Mouse (Mus musculus) heart, embryonic 16.5 days (tissue): ENCODE measurements at regions not wholly inside any gene's neighbourhood (a gene's known extent, or its start where the extent isn't known, plus 50 kb on each side); places are given as distances from the start of the nearest gene placed in this dataset.

ENCODE experiments used
- ATAC-seq: fragments of 200-750 bp; cut with Nextera tagmentation; replicated peaks from 2 replicates; pipeline ENCODE4 v1.8.0; 2017; ENCODE audit warnings: moderate number of reproducible peaks; ENCODE audit not compliant: insufficient read depth, low FRiP score; ENCODE audit errors: extremely low read depth
- H3K27ac ChIP-seq: fragments of 300-500 bp; sonication (generic); 2 replicates; pipeline ENCODE4 v1.5.1; 2014; ENCODE audit warnings: mild to moderate bottlenecking, low read length, control low read depth, moderate library complexity
- H3K27me3 ChIP-seq: fragments of 300-500 bp; sonication (generic); 2 replicates; pipeline ENCODE4 v1.6.1; 2014; ENCODE audit warnings: low read length, mixed read lengths; ENCODE audit not compliant: control insufficient read depth, insufficient read depth
- H3K36me3 ChIP-seq: fragments of 300-500 bp; sonication (generic); 2 replicates; pipeline ENCODE4 v1.6.1; 2014; ENCODE audit not compliant: control insufficient read depth, insufficient read depth
- H3K4me1 ChIP-seq: fragments of 300-500 bp; sonication (generic); 2 replicates; pipeline ENCODE4 v1.6.1; 2014; ENCODE audit warnings: low read length, mixed read lengths; ENCODE audit not compliant: control insufficient read depth, insufficient read depth
- H3K4me2 ChIP-seq: fragments of 300-500 bp; sonication (generic); 2 replicates; pipeline ENCODE4 v1.6.1; 2014; ENCODE audit warnings: low read depth, mild to moderate bottlenecking, control low read depth, low read length
- H3K4me3 ChIP-seq: fragments of 300-500 bp; sonication (generic); 2 replicates; pipeline ENCODE4 v1.5.1; 2014; ENCODE audit warnings: mild to moderate bottlenecking, control low read depth, low read length
- H3K9ac ChIP-seq: fragments of 300-500 bp; sonication (generic); 2 replicates; pipeline ENCODE4 v1.6.1; 2014; ENCODE audit warnings: low read length, control low read depth
- H3K9me3 ChIP-seq: fragments of 300-500 bp; sonication (generic); replicated peaks from 2 replicates; pipeline ENCODE4 v1.6.1; 2016; ENCODE audit warnings: low read length; ENCODE audit not compliant: control insufficient read depth
- WGBS: fragments of 180-500 bp; shearing (Covaris S2); extraction: QIAGEN DNeasy Blood & Tissue Kit; methylation state at CpG from one replicate; pipeline ENCODE4 v1.1.7; 2014; 5-methylcytosine and 5-hydroxymethylcytosine counted together

DNA sequence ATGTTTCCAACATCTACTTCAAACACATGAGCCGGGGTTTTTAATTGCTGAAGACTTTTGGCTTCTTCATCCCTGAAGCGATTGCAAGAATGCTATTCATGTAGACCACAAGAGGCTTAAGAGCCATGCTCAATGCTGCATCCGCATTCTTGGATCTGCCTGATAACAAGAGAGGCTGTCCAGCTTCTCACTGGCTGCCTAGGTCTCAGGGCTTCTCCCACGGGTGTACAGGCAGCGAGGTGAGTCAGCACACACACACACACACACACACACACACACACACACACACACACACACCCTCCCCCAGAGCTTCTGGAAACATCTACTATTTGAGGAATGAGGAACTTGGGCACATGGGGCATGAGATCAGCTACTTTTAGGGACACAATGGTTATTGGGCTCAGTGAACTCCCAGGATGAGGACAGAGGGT lies 261.1 kb downstream of the Tgfb2 start:
- Histone ChIP-seq H3K4me2 (peak overlapping the region; percentile 15; the same call in 1 of the 2 replicates), H3K4me3 (no peak overlapping the region), H3K36me3 (no peaks in the 10 kb centered on the region), H3K9me3 (no peaks in the 10 kb centered on the region), H3K27me3 (no peaks in the 10 kb centered on the region), H3K4me1 (peaks cover 11% of the 10 kb centered on the region), H3K9ac (no peak overlapping the region), H3K27ac (no peak overlapping the region)
- ATAC-seq: peak; percentile 83
- WGBS: 24% methylated on average over 5 of the region's 5 CpGs

DNA sequence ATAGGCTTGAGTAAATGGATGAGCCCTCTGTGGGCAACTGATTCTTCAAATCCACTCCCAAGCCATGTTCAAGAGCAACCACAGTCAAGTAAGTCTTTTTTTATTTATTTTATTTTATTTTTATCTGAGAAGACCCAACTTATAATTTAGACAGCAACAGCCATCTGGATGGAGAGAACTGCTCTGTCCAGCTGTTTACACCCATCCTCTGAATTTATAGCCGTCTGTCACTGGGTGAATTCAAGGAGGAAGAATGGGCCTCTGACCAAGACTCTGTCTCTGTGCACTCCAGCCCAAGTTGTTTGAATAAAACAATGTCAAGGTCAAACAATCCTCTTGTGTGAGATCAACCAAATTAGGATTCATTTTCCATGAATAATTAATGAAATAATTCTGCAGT lies 263.6 kb downstream of the Tgfb2 start:
- Histone ChIP-seq H3K9ac (no peak overlapping the region), H3K4me3 (no peak overlapping the region), H3K36me3 (no peaks in the 10 kb centered on the region), H3K9me3 (no peaks in the 10 kb centered on the region), H3K27ac (no peak overlapping the region), H3K4me2 (no peak overlapping the region), H3K27me3 (no peaks in the 10 kb centered on the region), H3K4me1 (peaks cover 6% of the 10 kb centered on the region)
- WGBS: 71% methylated on average over 1 of the region's 1 CpGs
- no peak for ATAC-seq

- Histone ChIP-seq H3K36me3 (no peaks in the 10 kb centered on the region), H3K27me3 (no peaks in the 10 kb centered on the region), H3K9me3 (no peaks in the 10 kb centered on the region), H3K4me1 (peaks cover 12% of the 10 kb centered on the region; the same call in 1 of the 2 replicates), H3K27ac (no peak overlapping the region), H3K4me3 (no peak overlapping the region), H3K9ac (no peak overlapping the region), H3K4me2 (no peak overlapping the region)
- 41% methylated on average over 12 of the region's 12 CpGs for WGBS
- ATAC-seq: no peak
Measured at GRCm38 (mm10) chr1:186435336-186435972, 270.3 kb downstream of the Tgfb2 start.

GRCm38 (mm10) chr1:186434782-186435181 lies 271.0 kb downstream of the Tgfb2 start:
- Histone ChIP-seq H3K4me2 (peak overlapping the region; percentile 3; the same call in 1 of the 2 replicates), H3K36me3 (no peaks in the 10 kb centered on the region), H3K27me3 (no peaks in the 10 kb centered on the region), H3K4me1 (peaks cover 12% of the 10 kb centered on the region; the same call in 1 of the 2 replicates), H3K9ac (no peak overlapping the region), H3K4me3 (no peak overlapping the region), H3K9me3 (no peaks in the 10 kb centered on the region), H3K27ac (no peak overlapping the region)
- no peak for ATAC-seq
- WGBS: 29% methylated on average over 9 of the region's 9 CpGs

- Histone ChIP-seq H3K27ac (no peak overlapping the region; the same call in 1 of the 2 replicates), H3K9ac (no peak overlapping the region), H3K36me3 (no peaks in the 10 kb centered on the region), H3K4me3 (no peak overlapping the region), H3K4me1 (peaks cover 12% of the 10 kb centered on the region; the same call in 1 of the 2 replicates), H3K27me3 (no peaks in the 10 kb centered on the region), H3K9me3 (no peaks in the 10 kb centered on the region), H3K4me2 (no peak overlapping the region)
- ATAC-seq: no peak
- WGBS: 88% methylated on average over 2 of the region's 2 CpGs
Measured at GRCm38 (mm10) chr1:186434007-186434406, 271.8 kb downstream of the Tgfb2 start.

GRCm38 (mm10) chr1:186433169-186433665 lies 272.6 kb downstream of the Tgfb2 start:
- no peaks in the 10 kb centered on the region for H3K36me3 ChIP-seq
- H3K4me3 ChIP-seq: no peak overlapping the region
- H3K4me1 ChIP-seq: peaks cover 12% of the 10 kb centered on the region; the same call in 1 of the 2 replicates
- H3K4me2 ChIP-seq: no peak overlapping the region
- ATAC-seq: no peak
- H3K27ac ChIP-seq: peak overlapping the region; percentile 42; the same call in 1 of the 2 replicates
- no peaks in the 10 kb centered on the region for H3K27me3 ChIP-seq
- no peaks in the 10 kb centered on the region for H3K9me3 ChIP-seq
- WGBS: 74% methylated on average over 7 of the region's 7 CpGs
- H3K9ac ChIP-seq: no peak overlapping the region

GRCm38 (mm10) chr1:186425421-186425820 lies 280.4 kb downstream of the Tgfb2 start:
- H3K4me3 ChIP-seq: no peak overlapping the region
- 47% methylated on average over 6 of the region's 6 CpGs for WGBS
- no peaks in the 10 kb centered on the region for H3K36me3 ChIP-seq
- no peak overlapping the region for H3K9ac ChIP-seq
- no peak overlapping the region for H3K4me2 ChIP-seq
- peak; percentile 58; the same call in 1 of the 2 replicates for ATAC-seq
- H3K4me1 ChIP-seq: no peaks in the 10 kb centered on the region; the same call in 1 of the 2 replicates
- no peak overlapping the region for H3K27ac ChIP-seq
- no peaks in the 10 kb centered on the region for H3K27me3 ChIP-seq
- no peaks in the 10 kb centered on the region for H3K9me3 ChIP-seq

GRCm38 (mm10) chr1:186424084-186424483 lies 281.7 kb downstream of the Tgfb2 start:
- no peak for ATAC-seq
- 85% methylated on average over 5 of the region's 5 CpGs for WGBS
- H3K27me3 ChIP-seq: no peaks in the 10 kb centered on the region

GRCm38 (mm10) chr1:186417101-186417500 lies 288.7 kb downstream of the Tgfb2 start:
- H3K4me3 ChIP-seq: no peak overlapping the region
- H3K9ac ChIP-seq: no peak overlapping the region
- no peaks in the 10 kb centered on the region for H3K27me3 ChIP-seq
- peak; percentile 37; the same call in 1 of the 2 replicates for ATAC-seq
- H3K9me3 ChIP-seq: no peaks in the 10 kb centered on the region
- no peaks in the 10 kb centered on the region; the same call in 1 of the 2 replicates for H3K4me1 ChIP-seq
- H3K27ac ChIP-seq: no peak overlapping the region
- no peaks in the 10 kb centered on the region for H3K36me3 ChIP-seq
- H3K4me2 ChIP-seq: no peak overlapping the region
- 38% methylated on average over 1 of the region's 1 CpGs for WGBS

More at GRCm38 (mm10) chr1:186424084-186424483, 281.7 kb downstream of the Tgfb2 start:
- Histone ChIP-seq H3K4me1 (no peaks in the 10 kb centered on the region; the same call in 1 of the 2 replicates), H3K4me3 (no peak overlapping the region), H3K9me3 (no peaks in the 10 kb centered on the region), H3K9ac (no peak overlapping the region), H3K36me3 (no peaks in the 10 kb centered on the region), H3K27ac (no peak overlapping the region), H3K4me2 (no peak overlapping the region)
